Comparison of ENCODE assay signal across 18 mouse cellular contexts in the genomic region with DNA sequence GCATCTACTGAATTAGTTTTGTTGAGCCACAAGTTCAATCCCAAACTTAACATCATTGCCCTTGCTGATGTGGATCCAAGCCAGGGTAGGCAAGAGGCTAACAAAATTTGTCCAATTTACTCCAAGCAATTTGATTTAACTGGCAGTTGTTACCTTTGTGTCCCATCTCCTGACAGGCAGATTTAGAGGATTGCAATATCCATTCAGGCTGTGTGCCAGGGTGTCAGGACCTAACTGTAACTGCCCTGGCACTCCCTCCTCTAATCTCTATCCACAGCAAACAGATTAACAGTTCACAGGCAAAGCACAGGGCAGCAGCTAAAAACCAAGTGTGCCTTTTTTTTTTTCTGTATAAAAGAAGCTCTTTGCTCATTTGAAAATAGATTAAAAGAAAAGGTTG.
"Had no signal": no experiment of that assay in that cellular context is flagged by ENCODE, and none has a peak within 500 bp of the region (broad histone marks: within the 10 kb centered on the region; RNA-seq: fewer than 3 reads in every experiment).

No protein-coding gene starts in this region.

- H3K9me3 ChIP-seq: limb, embryonic 13.5 days; liver, embryonic 15.5 days; midbrain, embryonic 10.5 days; neural tube, embryonic 13.5 days had no signal

- H3K36me3 ChIP-seq: limb, embryonic 13.5 days; liver, embryonic 15.5 days; midbrain, embryonic 10.5 days; neural tube, embryonic 13.5 days had no signal

- H3K27ac ChIP-seq: kidney, postnatal 0 days; limb, embryonic 13.5 days; liver, embryonic 15.5 days; midbrain, embryonic 10.5 days; neural tube, embryonic 13.5 days; stomach, postnatal 0 days had no signal

- DNase-seq: kidney, adult 9 months; kidney, postnatal 36 days; layer of hippocampus, adult 9-11 months; layer of hippocampus, postnatal 36 days; lung, embryonic 14.5 days; lung, postnatal 10 days; lung, postnatal 4 days; midbrain, embryonic 14.5 days; right cerebral cortex, adult 18-20 months; right cerebral cortex, postnatal 25 days; thymus, postnatal 4 days had no signal

- H3K4me1 ChIP-seq: limb, embryonic 13.5 days; liver, embryonic 15.5 days; midbrain, embryonic 10.5 days; neural tube, embryonic 13.5 days had no signal

- H3K4me2 ChIP-seq: limb, embryonic 13.5 days; liver, embryonic 11.5 days; liver, embryonic 15.5 days; lung, embryonic 14.5 days; neural tube, embryonic 13.5 days had no signal

- H3K9ac ChIP-seq: limb, embryonic 13.5 days; liver, embryonic 15.5 days; lung, embryonic 14.5 days; neural tube, embryonic 13.5 days had no signal

- H3K27me3 ChIP-seq: limb, embryonic 13.5 days; liver, embryonic 15.5 days; neural tube, embryonic 13.5 days had no signal

- H3K4me3 ChIP-seq: limb, embryonic 13.5 days; liver, embryonic 15.5 days; midbrain, embryonic 10.5 days; neural tube, embryonic 13.5 days had no signal
